Mouse (Mus musculus) forebrain, embryonic 12.5 days (tissue): ENCODE measurements around the gene Sys1. TPM values are rescaled to one million over a fixed set of nuclear protein-coding genes. Genes with fewer than 3 reads are reported as not detected.

Experiments used
- ATAC-seq: fragments of 200-750 bp; cut with Nextera tagmentation; 2 replicates; pipeline ENCODE4 v1.8.0; 2017; ENCODE audit warnings: moderate TSS enrichment; ENCODE audit not compliant: low FRiP score
- H3K27ac ChIP-seq: fragments of 300-500 bp; sonication (generic); 2 replicates; pipeline ENCODE4 v1.5.1; 2016; ENCODE audit warnings: mild to moderate bottlenecking
- H3K27me3 ChIP-seq: fragments of 300-500 bp; sonication (generic); 2 replicates; pipeline ENCODE4 v1.6.1; 2016; ENCODE audit warnings: mild to moderate bottlenecking
- H3K36me3 ChIP-seq: fragments of 300-500 bp; sonication (generic); replicated peaks from 2 replicates; pipeline ENCODE4 v1.6.1; 2016; ENCODE audit warnings: mild to moderate bottlenecking
- H3K4me1 ChIP-seq: fragments of 300-500 bp; sonication (generic); 2 replicates; pipeline ENCODE4 v1.6.1; 2016
- H3K4me2 ChIP-seq: fragments of 300-500 bp; sonication (generic); 2 replicates; pipeline ENCODE4 v1.6.1; 2016; ENCODE audit warnings: mild to moderate bottlenecking, moderate library complexity
- H3K4me3 ChIP-seq: fragments of 300-500 bp; sonication (generic); replicated peaks from 2 replicates; pipeline ENCODE4 v1.5.1; 2016; ENCODE audit warnings: mild to moderate bottlenecking
- H3K9ac ChIP-seq: fragments of 300-500 bp; sonication (generic); 2 replicates; pipeline ENCODE4 v1.6.1; 2016; ENCODE audit warnings: mild to moderate bottlenecking
- H3K9me3 ChIP-seq: fragments of 300-500 bp; sonication (generic); 2 replicates; pipeline ENCODE4 v1.6.1; 2016
- WGBS: fragments of 180-500 bp; shearing (Covaris S2); methylation state at CpG from one replicate; pipeline ENCODE4 v1.1.7; 2016; 5-methylcytosine and 5-hydroxymethylcytosine counted together
- polyA plus RNA-seq: library from polyadenylated mRNA; unstranded; fragments of >200 nt; fragmentation: Nextera tagmentation; extraction: Ambion mirVana; gene quantifications from 2 replicates; pipeline ENCODE4 v1.2.1, GENCODE M21; 2016

Gene Sys1
- polyA plus RNA-seq, 1 experiment from 2014 or later: 67.4 TPM

- no peak for ATAC-seq
- H3K4me3 ChIP-seq: no peak overlapping the region
- H3K27me3 ChIP-seq: no peaks in the 10 kb centered on the region
- no peaks in the 10 kb centered on the region for H3K9me3 ChIP-seq
- no peak overlapping the region for H3K9ac ChIP-seq
- no peak overlapping the region for H3K27ac ChIP-seq
- H3K4me2 ChIP-seq: no peak overlapping the region
- WGBS: 61% methylated on average over 7 of the region's 7 CpGs
- H3K36me3 ChIP-seq: no peaks in the 10 kb centered on the region; the same call in 1 of the 2 replicates
- H3K4me1 ChIP-seq: peaks cover 25% of the 10 kb centered on the region
These were observed 1.2 kb downstream of the Sys1 start for GRCm38 (mm10) chr2:164457942-164458341.

GRCm38 (mm10) chr2:164458535-164458934 is 1.8 kb downstream of the Sys1 start:
- WGBS: 92% methylated on average over 8 of the region's 8 CpGs
- H3K9me3 ChIP-seq: no peaks in the 10 kb centered on the region
- H3K36me3 ChIP-seq: peaks cover 6% of the 10 kb centered on the region
- H3K27ac ChIP-seq: no peak overlapping the region
- peaks cover 29% of the 10 kb centered on the region for H3K4me1 ChIP-seq
- H3K9ac ChIP-seq: no peak overlapping the region
- ATAC-seq: no peak
- no peak overlapping the region for H3K4me2 ChIP-seq
- H3K4me3 ChIP-seq: no peak overlapping the region
- H3K27me3 ChIP-seq: no peaks in the 10 kb centered on the region

- H3K4me3 ChIP-seq: peak within 1 kb of the TSS; percentile 88
- H3K27ac ChIP-seq: peak within 1 kb of the TSS; percentile 94
- H3K36me3 ChIP-seq: peaks cover 24% of the 10 kb centered on the region
- H3K9me3 ChIP-seq: no peaks in the 10 kb centered on the region
- ATAC-seq: peak; percentile 99
- H3K4me1 ChIP-seq: peaks cover 29% of the 10 kb centered on the region
- WGBS: under 1% methylated on average over 74 of the region's 79 CpGs
- peak within 1 kb of the TSS; percentile 75 for H3K4me2 ChIP-seq
- H3K9ac ChIP-seq: peak within 1 kb of the TSS; percentile 74
- H3K27me3 ChIP-seq: no peaks in the 10 kb centered on the region
These were observed 4.2 kb downstream of the Sys1 start, which contains the start of gene Gm20458 for GRCm38 (mm10) chr2:164460745-164461551. TSS of gene Gm20458 (plus strand) at chr2:164460967.

GRCm38 (mm10) chr2:164465161-164465560 is 8.4 kb downstream of the Sys1 start:
- no peak overlapping the region for H3K4me3 ChIP-seq
- no peak overlapping the region for H3K9ac ChIP-seq
- no peak for ATAC-seq
- no peaks in the 10 kb centered on the region for H3K27me3 ChIP-seq
- no peaks in the 10 kb centered on the region for H3K9me3 ChIP-seq
- H3K4me2 ChIP-seq: no peak overlapping the region
- peaks cover 18% of the 10 kb centered on the region for H3K4me1 ChIP-seq
- no peak overlapping the region for H3K27ac ChIP-seq
- peaks cover 30% of the 10 kb centered on the region for H3K36me3 ChIP-seq

GRCm38 (mm10) chr2:164466787-164467186 is 10.0 kb downstream of the Sys1 start:
- no peak overlapping the region for H3K27ac ChIP-seq
- H3K36me3 ChIP-seq: peaks cover 36% of the 10 kb centered on the region
- 84% methylated on average over 5 of the region's 5 CpGs for WGBS
- no peaks in the 10 kb centered on the region for H3K27me3 ChIP-seq
- no peak overlapping the region for H3K4me2 ChIP-seq
- no peaks in the 10 kb centered on the region for H3K9me3 ChIP-seq
- H3K4me1 ChIP-seq: peaks cover 16% of the 10 kb centered on the region
- H3K4me3 ChIP-seq: no peak overlapping the region
- no peak overlapping the region for H3K9ac ChIP-seq
- ATAC-seq: no peak

GRCm38 (mm10) chr2:164470254-164470653 is 13.5 kb downstream of the Sys1 start:
- WGBS: 32% methylated on average over 10 of the region's 10 CpGs
- Histone ChIP-seq H3K9me3 (no peaks in the 10 kb centered on the region), H3K4me2 (no peak overlapping the region), H3K4me1 (no peaks in the 10 kb centered on the region), H3K4me3 (no peak overlapping the region), H3K27ac (no peak overlapping the region), H3K27me3 (no peaks in the 10 kb centered on the region), H3K36me3 (peaks cover 22% of the 10 kb centered on the region), H3K9ac (no peak overlapping the region)
- no peak for ATAC-seq

GRCm38 (mm10) chr2:164473624-164474023 is 16.9 kb downstream of the Sys1 start, which contains the start of gene Trp53tg5:
TSS of gene Trp53tg5 (minus strand) at chr2:164473724.
- H3K4me2 ChIP-seq: no peak within 1 kb of the TSS
- ATAC-seq: no peak
- no peaks in the 10 kb centered on the region for H3K9me3 ChIP-seq
- peaks cover 22% of the 10 kb centered on the region for H3K36me3 ChIP-seq
- H3K27me3 ChIP-seq: no peaks in the 10 kb centered on the region
- H3K9ac ChIP-seq: no peak within 1 kb of the TSS
- no peak within 1 kb of the TSS for H3K27ac ChIP-seq
- WGBS: 91% methylated on average over 6 of the region's 6 CpGs
- H3K4me3 ChIP-seq: no peak within 1 kb of the TSS
- no peaks in the 10 kb centered on the region for H3K4me1 ChIP-seq

- Histone ChIP-seq H3K4me2 (peak within 1 kb of the TSS; percentile 100), H3K9me3 (no peaks in the 10 kb centered on the region), H3K27me3 (peaks cover 42% of the 10 kb centered on the region), H3K36me3 (peaks cover 7% of the 10 kb centered on the region), H3K27ac (no peak within 1 kb of the TSS), H3K4me3 (peak within 1 kb of the TSS; percentile 72), H3K9ac (peak within 1 kb of the TSS; percentile 74), H3K4me1 (peaks cover 17% of the 10 kb centered on the region)
- WGBS: 0% methylated on average over 25 of the region's 26 CpGs
- ATAC-seq: peak; percentile 51
These were observed 29.0 kb downstream of the Sys1 start, which contains the start of gene Dbndd2 for GRCm38 (mm10) chr2:164485681-164486257. TSS of gene Dbndd2 (plus strand) at chr2:164486106.

- peak overlapping the region; percentile 100 for H3K4me2 ChIP-seq
- H3K4me1 ChIP-seq: peaks cover 17% of the 10 kb centered on the region
- H3K27ac ChIP-seq: no peak overlapping the region
- under 1% methylated on average over 58 of the region's 90 CpGs for WGBS
- ATAC-seq: peak; percentile 49; the same call in 1 of the 2 replicates
- H3K9me3 ChIP-seq: no peaks in the 10 kb centered on the region
- peak overlapping the region; percentile 74 for H3K9ac ChIP-seq
- H3K27me3 ChIP-seq: peaks cover 42% of the 10 kb centered on the region
- peaks cover 7% of the 10 kb centered on the region for H3K36me3 ChIP-seq
- H3K4me3 ChIP-seq: peak overlapping the region; percentile 72
These were observed 29.7 kb downstream of the Sys1 start for GRCm38 (mm10) chr2:164486258-164487114.

- Histone ChIP-seq H3K4me2 (peak overlapping the region; percentile 100), H3K9me3 (no peaks in the 10 kb centered on the region), H3K4me1 (peaks cover 17% of the 10 kb centered on the region), H3K27me3 (peaks cover 42% of the 10 kb centered on the region), H3K9ac (peak overlapping the region; percentile 74), H3K27ac (no peak overlapping the region), H3K36me3 (peaks cover 7% of the 10 kb centered on the region), H3K4me3 (peak overlapping the region; percentile 72)
- 12% methylated on average over 11 of the region's 11 CpGs for WGBS
- no peak for ATAC-seq
These were observed 30.4 kb downstream of the Sys1 start for GRCm38 (mm10) chr2:164487115-164487527.

GRCm38 (mm10) chr2:164487812-164488211 is 31.0 kb downstream of the Sys1 start:
- H3K9me3 ChIP-seq: no peaks in the 10 kb centered on the region
- H3K9ac ChIP-seq: no peak overlapping the region
- H3K4me2 ChIP-seq: no peak overlapping the region
- H3K4me1 ChIP-seq: peaks cover 17% of the 10 kb centered on the region
- no peak overlapping the region for H3K27ac ChIP-seq
- no peak overlapping the region for H3K4me3 ChIP-seq
- no peak for ATAC-seq
- WGBS: 71% methylated on average over 9 of the region's 9 CpGs
- peaks cover 7% of the 10 kb centered on the region for H3K36me3 ChIP-seq
- H3K27me3 ChIP-seq: peaks cover 42% of the 10 kb centered on the region

- peaks cover 14% of the 10 kb centered on the region for H3K4me1 ChIP-seq
- 0 out of 2 replicates have a peak, but pooled peaks cover 5% of the 10 kb centered on the region for H3K27me3 ChIP-seq
- WGBS: 51% methylated on average over 2 of the region's 2 CpGs
- no peak for ATAC-seq
- no peak overlapping the region for H3K4me2 ChIP-seq
- no peak overlapping the region for H3K27ac ChIP-seq
- peaks cover 7% of the 10 kb centered on the region for H3K36me3 ChIP-seq
- H3K9me3 ChIP-seq: no peaks in the 10 kb centered on the region
- H3K9ac ChIP-seq: no peak overlapping the region
- H3K4me3 ChIP-seq: no peak overlapping the region
These were observed 37.4 kb downstream of the Sys1 start for GRCm38 (mm10) chr2:164494126-164494525.
